Comparison of ENCODE assay signal across 12 mouse cellular contexts in genomic region chr7:73208479-73208816, GRCm38 (mm10).
A peak's percentile ranks its signal among the peaks of the same experiment; 100 is the strongest.
DNase-seq lines count a peak whose midpoint lies in the region; ATAC-seq and TF ChIP-seq lines count a peak whose summit lies in the region.
"Had no signal": no experiment of that assay in that cellular context is flagged by ENCODE, and none has a peak within 500 bp of the region (broad histone marks: within the 10 kb centered on the region; RNA-seq: fewer than 3 reads in every experiment).

No protein-coding gene starts in this region.

- peak overlapping the region; percentile 79 for H3K27ac ChIP-seq in lung, embryonic 16.5 days (ENCODE audit: low read length)
- peak overlapping the region; percentile 78 for H3K27ac ChIP-seq in forebrain, embryonic 15.5 days (replicated peaks)
- H3K27ac ChIP-seq in midbrain, embryonic 11.5 days (ENCODE audit: low read depth, low read length), result peak overlapping the region; percentile 91
- peak overlapping the region; percentile 88 for H3K27ac ChIP-seq in stomach, postnatal 0 days (replicated peaks)
- no peak overlapping the region for H3K27ac ChIP-seq in cerebellum, adult 2 months (ENCODE audit: insufficient read depth, low read length)

- no peak overlapping the region for H3K4me3 ChIP-seq in lung, embryonic 16.5 days (ENCODE audit: low read length)
- H3K4me3 ChIP-seq in forebrain, embryonic 15.5 days, result no peak overlapping the region
- H3K4me3 ChIP-seq in midbrain, embryonic 11.5 days (ENCODE audit: low read depth, low read length), result no peak overlapping the region
- H3K4me3 ChIP-seq in stomach, postnatal 0 days (ENCODE audit: low read depth, low read length), result no peak overlapping the region
- H3K4me3 ChIP-seq in cerebellum, adult 2 months (replicated peaks; ENCODE audit: insufficient read depth, low read depth, low read length), result no peak overlapping the region

- peaks cover 14% of the 10 kb centered on the region for H3K4me1 ChIP-seq in lung, embryonic 16.5 days (replicated peaks; ENCODE audit: control insufficient read depth, insufficient read depth, low read length)
- H3K4me1 ChIP-seq in forebrain, embryonic 15.5 days, result peaks cover 48% of the 10 kb centered on the region
- peaks cover 41% of the 10 kb centered on the region for H3K4me1 ChIP-seq in midbrain, embryonic 11.5 days (ENCODE audit: control insufficient read depth, insufficient read depth, low read length)
- H3K4me1 ChIP-seq in stomach, postnatal 0 days (replicated peaks; ENCODE audit: control insufficient read depth, insufficient read depth), result peaks cover 6% of the 10 kb centered on the region; the same call in 1 of the 2 replicates
- H3K4me1 ChIP-seq in cerebellum, adult 2 months (ENCODE audit: control insufficient read depth, insufficient read depth, low read length), result peaks cover 8% of the 10 kb centered on the region

- DNase-seq in lung, postnatal 4 days, result no peak
- DNase-seq in midbrain, embryonic 11.5 days (ENCODE audit: low spot score, missing footprints), result peak; percentile 90
- DNase-seq in stomach, postnatal 0 days (ENCODE audit: low spot score), result no peak
- DNase-seq in cerebellum, adult 2 months, result no peak
- no peak for DNase-seq in cerebellum, postnatal 10 days
- DNase-seq: gastrocnemius, postnatal 25 days; lung, adult 18-20 months; spleen, adult 18-20 months; thymus, postnatal 4 days had no signal

- no peak for TF ChIP-seq CTCF in stomach, postnatal 0 days (IDR thresholded peaks at IDR 0.05; ENCODE audit: low read depth)
- no peak for TF ChIP-seq CTCF in cerebellum, adult 2 months (IDR thresholded peaks at IDR 0.05; ENCODE audit: borderline replicate concordance, insufficient read depth, low read depth, low read length)

- H3K9ac ChIP-seq in lung, embryonic 16.5 days (ENCODE audit: low read length), result peak overlapping the region; percentile 32; the same call in 1 of the 2 replicates
- no peak overlapping the region for H3K9ac ChIP-seq in forebrain, embryonic 15.5 days (replicated peaks)
- H3K9ac ChIP-seq in midbrain, embryonic 11.5 days (ENCODE audit: low read length), result peak overlapping the region; percentile 57
- no peak overlapping the region for H3K9ac ChIP-seq in stomach, postnatal 0 days (ENCODE audit: low read length)

- no peak for TF ChIP-seq POLR2A in cerebellum, adult 2 months (IDR thresholded peaks at IDR 0.05; ENCODE audit: borderline replicate concordance, insufficient read depth, low read length)

- no peak for TF ChIP-seq EP300 in stomach, postnatal 0 days (optimal IDR thresholded peaks at IDR 0.05)

- 51% methylated on average over 4 of the region's 4 CpGs for WGBS in lung, embryonic 16.5 days
- WGBS in forebrain, embryonic 15.5 days, result 6% methylated on average over 4 of the region's 4 CpGs
- 47% methylated on average over 4 of the region's 4 CpGs for WGBS in midbrain, embryonic 11.5 days
- 58% methylated on average over 4 of the region's 4 CpGs for whole genome bisulfite sequencing in stomach, postnatal 0 days
- WGBS in cerebellum, adult 2 months, result 87% methylated on average over 4 of the region's 4 CpGs

- H3K4me2 ChIP-seq in lung, embryonic 16.5 days (ENCODE audit: low read depth, low read length), result no peak overlapping the region; the same call in 1 of the 2 replicates
- 0 out of 2 replicates have a peak overlapping the region, but pooled peaks have one; percentile 26 for H3K4me2 ChIP-seq in forebrain, embryonic 15.5 days (replicated peaks)
- H3K4me2 ChIP-seq in midbrain, embryonic 11.5 days, result peak overlapping the region; percentile 22; the same call in 1 of the 2 replicates
- H3K4me2 ChIP-seq in stomach, postnatal 0 days (replicated peaks; ENCODE audit: low read depth), result peak overlapping the region; percentile 23; the same call in 1 of the 2 replicates

- H3K36me3 ChIP-seq in lung, embryonic 16.5 days (ENCODE audit: control insufficient read depth, insufficient read depth, low read length), result no peaks in the 10 kb centered on the region
- H3K36me3 ChIP-seq in forebrain, embryonic 15.5 days, result no peaks in the 10 kb centered on the region
- no peaks in the 10 kb centered on the region for H3K36me3 ChIP-seq in midbrain, embryonic 11.5 days (ENCODE audit: control insufficient read depth, insufficient read depth, low read length)
- H3K36me3 ChIP-seq in stomach, postnatal 0 days (ENCODE audit: control insufficient read depth, insufficient read depth, low read length), result no peaks in the 10 kb centered on the region

- ATAC-seq in lung, embryonic 16.5 days (ENCODE audit: low read depth), result peak; percentile 64
- ATAC-seq in forebrain, embryonic 15.5 days (replicated peaks), result peak; percentile 20
- peak; percentile 36 for ATAC-seq in midbrain, embryonic 11.5 days (ENCODE audit: low FRiP score)
- ATAC-seq in stomach, postnatal 0 days (ENCODE audit: low FRiP score, low TSS enrichment), result 0 out of 2 replicates have a peak, but pooled peaks have one; percentile 8
- ATAC-seq: activated CD4-positive, CD25-positive, alpha-beta regulatory T cell, adult 4 months had no signal

- no peaks in the 10 kb centered on the region for H3K27me3 ChIP-seq in lung, embryonic 16.5 days (ENCODE audit: control insufficient read depth, insufficient read depth, low read depth, low read length)
- H3K27me3 ChIP-seq in forebrain, embryonic 15.5 days, result no peaks in the 10 kb centered on the region
- no peaks in the 10 kb centered on the region for H3K27me3 ChIP-seq in midbrain, embryonic 11.5 days (ENCODE audit: control insufficient read depth, insufficient read depth, low read length)
- H3K27me3 ChIP-seq in stomach, postnatal 0 days (ENCODE audit: control insufficient read depth, insufficient read depth, low read length), result no peaks in the 10 kb centered on the region
- H3K27me3 ChIP-seq in cerebellum, adult 2 months (ENCODE audit: control insufficient read depth, insufficient read depth, low read length), result no peaks in the 10 kb centered on the region

- 0 out of 2 replicates have a peak, but pooled peaks cover 4% of the 10 kb centered on the region for H3K9me3 ChIP-seq in lung, embryonic 16.5 days (ENCODE audit: control insufficient read depth, low read length)
- 0 out of 2 replicates have a peak, but pooled peaks cover 5% of the 10 kb centered on the region for H3K9me3 ChIP-seq in forebrain, embryonic 15.5 days
- H3K9me3 ChIP-seq in midbrain, embryonic 11.5 days (ENCODE audit: control insufficient read depth, low read length), result peaks cover 4% of the 10 kb centered on the region
- no peaks in the 10 kb centered on the region for H3K9me3 ChIP-seq in stomach, postnatal 0 days (ENCODE audit: control insufficient read depth, low read length)

Comparison
In these comparisons a context has a peak if more than half of its experiments do, and no peak if none do; other contexts are left out.
1. ATAC-seq: peak in every context shown above with its lines; median percentile 64 in lung, embryonic 16.5 days; 36 in midbrain, embryonic 11.5 days; 20 in forebrain, embryonic 15.5 days; 8 in stomach, postnatal 0 days.
2. H3K9ac ChIP-seq: peak in lung, embryonic 16.5 days (single experiment) and midbrain, embryonic 11.5 days (single experiment); none in forebrain, embryonic 15.5 days (single experiment) and stomach, postnatal 0 days (single experiment).